Mouse (Mus musculus): ENCODE measurements around the gene Duoxa1. TPM values are rescaled to one million over a fixed set of nuclear protein-coding genes. Genes with fewer than 3 reads are reported as not detected.

Gene Duoxa1
- total and polyA plus RNA-seq, 3 experiments: not detected

GRCm38 (mm10) chr2:122345106-122345893 lies 31.8 kb upstream of the Duoxa1 start:
- Histone ChIP-seq H3K9me3 (replicated peaks; ENCODE audit: insufficient read depth, low read length) (no peaks in the 10 kb centered on the region), H3K36me3 (ENCODE audit: control insufficient read depth in 1 of 2, insufficient read depth in 2 of 2, low read length in 2 of 2) (peaks cover 0 to 12% of the 10 kb centered on the region in 2 experiments; a peak in 2 of 4 replicates), H3K9ac (ENCODE audit: control insufficient read depth, low read depth, low read length, poor library complexity, severe bottlenecking) (no peak overlapping the region), H3K27ac (ENCODE audit: control insufficient read depth, low read depth, low read length) (no peak overlapping the region), H3K4me3 (ENCODE audit: control insufficient read depth in 1 of 2, insufficient read depth in 1 of 2, low read depth in 2 of 2, low read length in 2 of 2) (no peak overlapping the region), H3K27me3 (ENCODE audit: control insufficient read depth in 1 of 2, insufficient read depth in 2 of 2, low read length in 2 of 2) (no peaks in the 10 kb centered on the region), H3K79me2 (ENCODE audit: control insufficient read depth, insufficient read depth, low read length, poor library complexity) (peaks cover 1% of the 10 kb centered on the region; the same call in 1 of the 2 replicates), H3K4me1 (ENCODE audit: control insufficient read depth in 1 of 2, insufficient read depth in 2 of 2, low read length in 2 of 2) (peaks cover 3 to 9% of the 10 kb centered on the region in 2 experiments)
- TF ChIP-seq MYC (IDR thresholded peaks at IDR 0.05; ENCODE audit: low read depth, low read length) (no peak), KAT2A (conservative IDR thresholded peaks at IDR 0.05; ENCODE audit: low read depth, low read length) (no peak)
- DNase-seq (ENCODE audit: low read depth, low spot score): no peak

GRCm38 (mm10) chr2:122337291-122337690 lies 23.8 kb upstream of the Duoxa1 start:
- H3K4me3 ChIP-seq (ENCODE audit: control insufficient read depth in 1 of 2, insufficient read depth in 1 of 2, low read depth in 2 of 2, low read length in 2 of 2): no peak overlapping the region
- H3K27ac ChIP-seq (ENCODE audit: control insufficient read depth, low read depth, low read length): no peak overlapping the region
- H3K9ac ChIP-seq (ENCODE audit: control insufficient read depth, low read depth, low read length, poor library complexity, severe bottlenecking): no peak overlapping the region
- no peak for DNase-seq (ENCODE audit: low read depth, low spot score)
- no peaks in the 10 kb centered on the region for H3K27me3 ChIP-seq (ENCODE audit: control insufficient read depth in 1 of 2, insufficient read depth in 2 of 2, low read length in 2 of 2)
- peaks cover 0 to 7% of the 10 kb centered on the region in 2 experiments; a peak in 2 of 4 replicates for H3K4me1 ChIP-seq (ENCODE audit: control insufficient read depth in 1 of 2, insufficient read depth in 2 of 2, low read length in 2 of 2)
- H3K9me3 ChIP-seq (replicated peaks; ENCODE audit: insufficient read depth, low read length): no peaks in the 10 kb centered on the region
- no peak for TF ChIP-seq ZC3H11A (IDR thresholded peaks at IDR 0.05; ENCODE audit: low read depth, low read length)
- TF ChIP-seq POLR2A (IDR thresholded peaks at IDR 0.05; ENCODE audit: control insufficient read depth in 1 of 2, insufficient read depth in 1 of 2, low read depth in 1 of 2, low read length in 2 of 2, poor library complexity in 1 of 2): no peak
- no peak for TF ChIP-seq MAZ (IDR thresholded peaks at IDR 0.05; ENCODE audit: low read depth, low read length)
- no peak for TF ChIP-seq BHLHE40 (IDR thresholded peaks at IDR 0.05; ENCODE audit: borderline replicate concordance, low read depth, low read length)
- TF ChIP-seq MXI1 (IDR thresholded peaks at IDR 0.05; ENCODE audit: low read depth, low read length): no peak
- TF ChIP-seq JUND (IDR thresholded peaks at IDR 0.05; ENCODE audit: low read depth, low read length): no peak
- TF ChIP-seq UBTF (IDR thresholded peaks at IDR 0.05; ENCODE audit: borderline replicate concordance, insufficient read depth, low read depth, low read length): no peak
- TF ChIP-seq MAFK (IDR thresholded peaks at IDR 0.05; ENCODE audit: borderline replicate concordance, low read depth, low read length): no peak
- TF ChIP-seq USF1 (IDR thresholded peaks at IDR 0.05; ENCODE audit: low read depth, low read length): no peak
- no peak for TF ChIP-seq HCFC1 (IDR thresholded peaks at IDR 0.05; ENCODE audit: low read depth, low read length)
- TF ChIP-seq TCF12 (IDR thresholded peaks at IDR 0.05; ENCODE audit: low read depth, low read length): no peak
- TF ChIP-seq NELFE (IDR thresholded peaks at IDR 0.05; ENCODE audit: low read depth, low read length): no peak
- no peak for TF ChIP-seq CHD2 (IDR thresholded peaks at IDR 0.05; ENCODE audit: low read length)
- TF ChIP-seq E2F4 (IDR thresholded peaks at IDR 0.05; ENCODE audit: borderline replicate concordance, low read depth, low read length): no peak
- no peak for TF ChIP-seq ELF1 (IDR thresholded peaks at IDR 0.05; ENCODE audit: low read depth, low read length)
- no peak for TF ChIP-seq CTCF (IDR thresholded peaks at IDR 0.05 in 2 of 3, conservative IDR thresholded peaks at IDR 0.05 in 1 of 3; ENCODE audit: control insufficient read depth in 1 of 3, insufficient read depth in 1 of 3, low read depth in 2 of 3, low read length in 3 of 3, poor library complexity in 1 of 3, severe bottlenecking in 1 of 3)
- no peaks in the 10 kb centered on the region for H3K79me2 ChIP-seq (ENCODE audit: control insufficient read depth, insufficient read depth, low read length, poor library complexity)
- peaks cover 0 to 4% of the 10 kb centered on the region in 2 experiments; a peak in 1 of 4 replicates for H3K36me3 ChIP-seq (ENCODE audit: control insufficient read depth in 1 of 2, insufficient read depth in 2 of 2, low read length in 2 of 2)

Measured in MEL (cell line).